Mouse (Mus musculus) midbrain, embryonic 13.5 days (tissue): ENCODE measurements around the gene Syn3. TPM values are rescaled to one million over a fixed set of nuclear protein-coding genes. Genes with fewer than 3 reads are reported as not detected.

ENCODE experiments used
- ATAC-seq: fragments of 200-750 bp; cut with Nextera tagmentation; 2 replicates; pipeline ENCODE4 v1.8.0; 2017; ENCODE audit warnings: mild to moderate bottlenecking, moderate TSS enrichment, moderate library complexity
- H3K27ac ChIP-seq: fragments of 300-500 bp; sonication (generic); 2 replicates; pipeline ENCODE4 v1.5.1; 2015; ENCODE audit warnings: inconsistent platforms, mild to moderate bottlenecking, moderate library complexity
- H3K27me3 ChIP-seq: fragments of 300-500 bp; sonication (generic); 2 replicates; pipeline ENCODE4 v1.6.1; 2015; ENCODE audit warnings: mild to moderate bottlenecking, inconsistent platforms
- H3K36me3 ChIP-seq: fragments of 300-500 bp; sonication (generic); 2 replicates; pipeline ENCODE4 v1.6.1; 2015; ENCODE audit warnings: mild to moderate bottlenecking, inconsistent platforms
- H3K4me1 ChIP-seq: fragments of 300-500 bp; sonication (generic); replicated peaks from 2 replicates; pipeline ENCODE4 v1.6.1; 2015; ENCODE audit warnings: inconsistent platforms
- H3K4me2 ChIP-seq: fragments of 300-500 bp; sonication (generic); replicated peaks from 2 replicates; pipeline ENCODE4 v1.6.1; 2015; ENCODE audit warnings: moderate library complexity, mild to moderate bottlenecking, inconsistent platforms
- H3K4me3 ChIP-seq: fragments of 300-500 bp; sonication (generic); replicated peaks from 2 replicates; pipeline ENCODE4 v1.5.1; 2015; ENCODE audit warnings: mild to moderate bottlenecking, inconsistent platforms
- H3K9ac ChIP-seq: fragments of 300-500 bp; sonication (generic); replicated peaks from 2 replicates; pipeline ENCODE4 v1.6.1; 2015; ENCODE audit warnings: mild to moderate bottlenecking, inconsistent platforms
- H3K9me3 ChIP-seq: fragments of 300-500 bp; sonication (generic); 2 replicates; pipeline ENCODE4 v1.6.1; 2016; ENCODE audit warnings: mild to moderate bottlenecking, inconsistent platforms
- WGBS: fragments of 180-500 bp; shearing (Covaris S2); methylation state at CpG from one replicate; pipeline ENCODE4 v1.1.7; 2015; 5-methylcytosine and 5-hydroxymethylcytosine counted together
- polyA plus RNA-seq: library from polyadenylated mRNA; unstranded; fragments of >200 nt; fragmentation: Nextera tagmentation; extraction: Ambion mirVana; gene quantifications from 2 replicates; pipeline ENCODE4 v1.2.1, GENCODE M21; 2015

Gene Syn3
- polyA plus RNA-seq, 1 experiment from 2014 or later = 13.8 TPM

- Histone ChIP-seq H3K4me2 (no peak overlapping the region), H3K36me3 (peaks cover 16% of the 10 kb centered on the region; the same call in 1 of the 2 replicates), H3K4me1 (no peaks in the 10 kb centered on the region), H3K27me3 (no peaks in the 10 kb centered on the region), H3K27ac (no peak overlapping the region), H3K4me3 (no peak overlapping the region), H3K9me3 (no peaks in the 10 kb centered on the region), H3K9ac (no peak overlapping the region)
- WGBS = 54% methylated on average over 5 of the region's 5 CpGs
- no peak for ATAC-seq
These were observed 141.7 kb downstream of the Syn3 start for GRCm38 (mm10) chr10:86356819-86357563.

GRCm38 (mm10) chr10:86352521-86352920 is 146.2 kb downstream of the Syn3 start:
- Histone ChIP-seq H3K4me1 (no peaks in the 10 kb centered on the region), H3K4me3 (no peak overlapping the region), H3K4me2 (no peak overlapping the region), H3K9ac (no peak overlapping the region), H3K27ac (no peak overlapping the region), H3K9me3 (no peaks in the 10 kb centered on the region), H3K36me3 (peaks cover 17% of the 10 kb centered on the region), H3K27me3 (no peaks in the 10 kb centered on the region)
- no peak for ATAC-seq
- 92% methylated on average over 3 of the region's 3 CpGs for WGBS

- no peak overlapping the region for H3K4me3 ChIP-seq
- no peaks in the 10 kb centered on the region for H3K4me1 ChIP-seq
- no peaks in the 10 kb centered on the region for H3K27me3 ChIP-seq
- H3K9ac ChIP-seq = no peak overlapping the region
- no peak overlapping the region for H3K4me2 ChIP-seq
- H3K36me3 ChIP-seq = peaks cover 17% of the 10 kb centered on the region
- WGBS = 93% methylated on average over 2 of the region's 2 CpGs
- no peak overlapping the region for H3K27ac ChIP-seq
- no peaks in the 10 kb centered on the region for H3K9me3 ChIP-seq
- ATAC-seq = no peak
These were observed 147.4 kb downstream of the Syn3 start for GRCm38 (mm10) chr10:86351287-86351686.

GRCm38 (mm10) chr10:86346235-86346840 is 152.4 kb downstream of the Syn3 start:
- 72% methylated on average over 3 of the region's 3 CpGs for WGBS
- Histone ChIP-seq H3K27me3 (no peaks in the 10 kb centered on the region), H3K4me2 (no peak overlapping the region), H3K9ac (no peak overlapping the region), H3K4me1 (peaks cover 10% of the 10 kb centered on the region), H3K4me3 (no peak overlapping the region), H3K27ac (no peak overlapping the region), H3K36me3 (no peaks in the 10 kb centered on the region; the same call in none of the 2 replicates), H3K9me3 (no peaks in the 10 kb centered on the region)
- ATAC-seq = no peak

- H3K36me3 ChIP-seq = no peaks in the 10 kb centered on the region; the same call in 1 of the 2 replicates
These were observed 153.1 kb downstream of the Syn3 start for GRCm38 (mm10) chr10:86345645-86346044.

GRCm38 (mm10) chr10:86344654-86345053 is 154.0 kb downstream of the Syn3 start:
- Histone ChIP-seq H3K4me1 (peaks cover 10% of the 10 kb centered on the region), H3K9me3 (no peaks in the 10 kb centered on the region), H3K4me3 (no peak overlapping the region), H3K27ac (no peak overlapping the region), H3K27me3 (no peaks in the 10 kb centered on the region), H3K4me2 (no peak overlapping the region), H3K9ac (no peak overlapping the region), H3K36me3 (no peaks in the 10 kb centered on the region; the same call in 1 of the 2 replicates)
- 85% methylated on average over 6 of the region's 6 CpGs for WGBS
- ATAC-seq = no peak

More at GRCm38 (mm10) chr10:86345645-86346044, 153.1 kb downstream of the Syn3 start:
- no peak for ATAC-seq
- Histone ChIP-seq H3K4me3 (no peak overlapping the region), H3K27me3 (no peaks in the 10 kb centered on the region), H3K9ac (no peak overlapping the region), H3K27ac (no peak overlapping the region), H3K9me3 (no peaks in the 10 kb centered on the region), H3K4me1 (peaks cover 10% of the 10 kb centered on the region), H3K4me2 (no peak overlapping the region)
- WGBS = 96% methylated on average over 9 of the region's 9 CpGs

GRCm38 (mm10) chr10:86343931-86344330 is 154.8 kb downstream of the Syn3 start:
- no peak overlapping the region for H3K27ac ChIP-seq
- H3K36me3 ChIP-seq = no peaks in the 10 kb centered on the region; the same call in 1 of the 2 replicates
- ATAC-seq = no peak
- no peak overlapping the region for H3K4me3 ChIP-seq
- no peaks in the 10 kb centered on the region for H3K27me3 ChIP-seq
- H3K4me1 ChIP-seq = peaks cover 10% of the 10 kb centered on the region
- H3K9ac ChIP-seq = no peak overlapping the region
- no peaks in the 10 kb centered on the region for H3K9me3 ChIP-seq
- H3K4me2 ChIP-seq = no peak overlapping the region
- WGBS = 96% methylated on average over 7 of the region's 7 CpGs

- Histone ChIP-seq H3K4me1 (peaks cover 10% of the 10 kb centered on the region), H3K4me3 (no peak overlapping the region), H3K27me3 (no peaks in the 10 kb centered on the region), H3K36me3 (no peaks in the 10 kb centered on the region; the same call in 1 of the 2 replicates), H3K27ac (no peak overlapping the region), H3K9me3 (no peaks in the 10 kb centered on the region), H3K4me2 (no peak overlapping the region), H3K9ac (no peak overlapping the region)
- 87% methylated on average over 6 of the region's 6 CpGs for WGBS
- no peak for ATAC-seq
These were observed 155.3 kb downstream of the Syn3 start for GRCm38 (mm10) chr10:86343362-86343761.

GRCm38 (mm10) chr10:86342713-86343112 is 156.0 kb downstream of the Syn3 start:
- H3K36me3 ChIP-seq = no peaks in the 10 kb centered on the region; the same call in 1 of the 2 replicates
- no peak overlapping the region for H3K9ac ChIP-seq
- no peak overlapping the region for H3K27ac ChIP-seq
- H3K9me3 ChIP-seq = no peaks in the 10 kb centered on the region
- 59% methylated on average over 7 of the region's 7 CpGs for WGBS
- ATAC-seq = no peak
- no peak overlapping the region for H3K4me2 ChIP-seq
- H3K27me3 ChIP-seq = no peaks in the 10 kb centered on the region
- peaks cover 10% of the 10 kb centered on the region for H3K4me1 ChIP-seq
- no peak overlapping the region for H3K4me3 ChIP-seq

GRCm38 (mm10) chr10:86342151-86342550 is 156.5 kb downstream of the Syn3 start:
- WGBS = 78% methylated on average over 4 of the region's 4 CpGs
- H3K27ac ChIP-seq = no peak overlapping the region
- ATAC-seq = no peak
- no peaks in the 10 kb centered on the region for H3K27me3 ChIP-seq
- H3K4me3 ChIP-seq = no peak overlapping the region
- no peak overlapping the region for H3K4me2 ChIP-seq
- no peaks in the 10 kb centered on the region for H3K36me3 ChIP-seq
- H3K4me1 ChIP-seq = peaks cover 10% of the 10 kb centered on the region
- no peaks in the 10 kb centered on the region for H3K9me3 ChIP-seq
- no peak overlapping the region for H3K9ac ChIP-seq

- H3K4me3 ChIP-seq = no peak overlapping the region
- no peak for ATAC-seq
- no peak overlapping the region for H3K9ac ChIP-seq
- H3K9me3 ChIP-seq = no peaks in the 10 kb centered on the region
- H3K36me3 ChIP-seq = no peaks in the 10 kb centered on the region
- H3K27me3 ChIP-seq = no peaks in the 10 kb centered on the region
- no peak overlapping the region for H3K4me2 ChIP-seq
- H3K4me1 ChIP-seq = peaks cover 10% of the 10 kb centered on the region
- WGBS = 21% methylated on average over 8 of the region's 8 CpGs
- no peak overlapping the region for H3K27ac ChIP-seq
These were observed 157.1 kb downstream of the Syn3 start for GRCm38 (mm10) chr10:86341589-86341988.

- Histone ChIP-seq H3K27me3 (no peaks in the 10 kb centered on the region), H3K27ac (no peak overlapping the region), H3K9me3 (no peaks in the 10 kb centered on the region), H3K4me3 (no peak overlapping the region), H3K4me1 (peaks cover 10% of the 10 kb centered on the region), H3K9ac (no peak overlapping the region), H3K36me3 (no peaks in the 10 kb centered on the region), H3K4me2 (no peak overlapping the region)
- no peak for ATAC-seq
- WGBS = 82% methylated on average over 3 of the region's 3 CpGs
These were observed 157.6 kb downstream of the Syn3 start for GRCm38 (mm10) chr10:86340991-86341527.
